Mouse (Mus musculus): ENCODE data around the gene Cdc20b. TPM values are rescaled to one million over a fixed set of nuclear protein-coding genes. Genes with fewer than 3 reads are reported as not detected.
A peak's percentile ranks its signal among the peaks of the same experiment; 100 is the strongest.

Gene Cdc20b
- polyA plus RNA-seq (2015; fragmentation: Nextera tagmentation; extraction: Ambion mirVana): 0.63 and 0.92 TPM in 2 replicates

- H3K9me3 ChIP-seq (replicated peaks): no peaks in the 10 kb centered on the region
- ATAC-seq: peak; percentile 40; the same call in 1 of the 2 replicates
- H3K36me3 ChIP-seq (ENCODE audit: poor library complexity, severe bottlenecking): no peaks in the 10 kb centered on the region
- H3K27ac ChIP-seq: no peak within 1 kb of the TSS
- H3K4me1 ChIP-seq: peaks cover 24% of the 10 kb centered on the region
- H3K27me3 ChIP-seq: peaks cover 44% of the 10 kb centered on the region
- H3K9ac ChIP-seq: peak within 1 kb of the TSS; percentile 70
- peak within 1 kb of the TSS; percentile 97 for H3K4me2 ChIP-seq
- WGBS: under 1% methylated on average over 46 of the region's 46 CpGs
- peak within 1 kb of the TSS; percentile 55 for H3K4me3 ChIP-seq
These were observed at the start of gene Cdc20b for GRCm38 (mm10) chr13:113034950-113035421. TSS of gene Cdc20b (plus strand) at chr13:113035111.

GRCm38 (mm10) chr13:112985605-112986450 is 49.1 kb upstream of the Cdc20b start:
- H3K4me2 ChIP-seq: peak overlapping the region; percentile 97
- peak overlapping the region; percentile 51 for H3K4me3 ChIP-seq
- peak overlapping the region; percentile 21; the same call in 1 of the 2 replicates for H3K9ac ChIP-seq
- peak; percentile 9; the same call in 1 of the 2 replicates for ATAC-seq
- H3K4me1 ChIP-seq: peaks cover 46% of the 10 kb centered on the region
- no peak overlapping the region for H3K27ac ChIP-seq
- H3K27me3 ChIP-seq: peaks cover 81% of the 10 kb centered on the region
- WGBS: 3% methylated on average over 18 of the region's 18 CpGs
- H3K36me3 ChIP-seq (ENCODE audit: poor library complexity, severe bottlenecking): no peaks in the 10 kb centered on the region
- no peaks in the 10 kb centered on the region for H3K9me3 ChIP-seq (replicated peaks)

DNA sequence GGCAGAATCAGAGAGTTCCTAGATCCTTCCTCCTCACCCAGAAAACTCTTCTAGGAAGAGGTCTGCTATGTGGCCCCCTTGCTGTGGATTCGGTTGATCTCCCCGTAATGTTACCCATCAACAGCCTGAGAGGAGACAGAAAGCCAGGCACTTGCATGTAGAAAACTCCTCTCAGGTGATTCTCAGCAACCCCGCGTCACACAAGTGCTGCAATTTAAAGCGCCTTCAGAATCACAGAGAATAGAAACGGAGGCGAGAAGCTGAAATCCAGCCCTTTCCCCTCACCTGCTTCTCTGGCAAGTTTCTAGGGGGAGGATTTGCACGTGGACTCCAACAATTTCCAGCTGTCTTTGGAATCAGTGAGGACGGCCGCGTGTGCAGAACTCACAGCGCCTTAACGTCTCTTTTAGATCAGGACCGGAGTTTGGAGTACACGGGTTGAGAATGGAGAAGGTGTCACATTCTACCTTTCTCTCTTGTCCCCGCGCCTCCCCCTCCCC is 48.4 kb upstream of the Cdc20b start:
- no peak for ATAC-seq
- under 1% methylated on average over 17 of the region's 17 CpGs for WGBS
- peaks cover 46% of the 10 kb centered on the region for H3K4me1 ChIP-seq
- H3K4me2 ChIP-seq: peak overlapping the region; percentile 97
- peak overlapping the region; percentile 21; the same call in 1 of the 2 replicates for H3K9ac ChIP-seq
- H3K4me3 ChIP-seq: peak overlapping the region; percentile 51
- no peaks in the 10 kb centered on the region for H3K36me3 ChIP-seq (ENCODE audit: poor library complexity, severe bottlenecking)
- no peaks in the 10 kb centered on the region for H3K9me3 ChIP-seq (replicated peaks)
- peaks cover 85% of the 10 kb centered on the region for H3K27me3 ChIP-seq
- no peak overlapping the region for H3K27ac ChIP-seq

- H3K9ac ChIP-seq: peak within 1 kb of the TSS; percentile 60
- peak; percentile 97 for ATAC-seq
- H3K4me3 ChIP-seq: peak within 1 kb of the TSS; percentile 51
- WGBS: under 1% methylated on average over 47 of the region's 47 CpGs
- peaks cover 46% of the 10 kb centered on the region for H3K4me1 ChIP-seq
- H3K4me2 ChIP-seq: peak within 1 kb of the TSS; percentile 97
- no peak within 1 kb of the TSS for H3K27ac ChIP-seq
- H3K9me3 ChIP-seq (replicated peaks): no peaks in the 10 kb centered on the region
- H3K27me3 ChIP-seq: peaks cover 83% of the 10 kb centered on the region
- H3K36me3 ChIP-seq (ENCODE audit: poor library complexity, severe bottlenecking): no peaks in the 10 kb centered on the region
These were observed 47.4 kb upstream of the Cdc20b start, which contains the start of gene Ccno for GRCm38 (mm10) chr13:112987532-112987943. TSS of gene Ccno (plus strand) at chr13:112987802.

- Histone ChIP-seq H3K9me3 (replicated peaks) (no peaks in the 10 kb centered on the region), H3K9ac (peak overlapping the region; percentile 60), H3K27me3 (peaks cover 86% of the 10 kb centered on the region), H3K4me3 (peak overlapping the region; percentile 51), H3K4me1 (peaks cover 46% of the 10 kb centered on the region), H3K4me2 (peak overlapping the region; percentile 97), H3K27ac (no peak overlapping the region), H3K36me3 (ENCODE audit: poor library complexity, severe bottlenecking) (no peaks in the 10 kb centered on the region)
- ATAC-seq: peak; percentile 29
- WGBS: under 1% methylated on average over 39 of the region's 39 CpGs
These were observed 46.9 kb upstream of the Cdc20b start for GRCm38 (mm10) chr13:112987991-112988390.

DNA sequence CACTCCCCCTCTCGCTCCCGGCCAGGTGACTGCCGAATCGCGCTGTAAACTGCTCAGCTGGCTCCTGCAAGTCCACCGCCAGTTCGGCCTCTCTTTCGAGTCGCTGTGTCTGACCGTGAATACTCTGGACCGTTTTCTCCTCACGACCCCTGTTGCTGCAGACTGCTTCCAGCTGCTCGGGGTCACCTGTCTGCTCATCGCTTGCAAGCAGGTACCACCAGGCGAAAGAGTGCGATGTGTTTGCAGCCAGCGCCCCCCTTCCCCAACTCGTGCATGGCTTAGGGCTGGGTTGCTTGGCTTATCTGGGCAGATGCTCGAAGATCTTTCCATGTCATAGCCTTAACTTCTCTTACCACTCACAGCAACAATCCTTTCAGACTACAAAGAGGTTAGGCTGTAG is 46.0 kb upstream of the Cdc20b start:
- 1% methylated on average over 19 of the region's 19 CpGs for WGBS
- Histone ChIP-seq H3K27me3 (peaks cover 88% of the 10 kb centered on the region), H3K9ac (no peak overlapping the region), H3K4me3 (peak overlapping the region; percentile 51), H3K27ac (no peak overlapping the region), H3K4me1 (peaks cover 52% of the 10 kb centered on the region), H3K36me3 (ENCODE audit: poor library complexity, severe bottlenecking) (no peaks in the 10 kb centered on the region), H3K4me2 (peak overlapping the region; percentile 97), H3K9me3 (replicated peaks) (no peaks in the 10 kb centered on the region)
- no peak for ATAC-seq

GRCm38 (mm10) chr13:112989541-112989940 is 45.4 kb upstream of the Cdc20b start:
- H3K36me3 ChIP-seq (ENCODE audit: poor library complexity, severe bottlenecking): no peaks in the 10 kb centered on the region
- no peak overlapping the region for H3K27ac ChIP-seq
- peaks cover 59% of the 10 kb centered on the region for H3K4me1 ChIP-seq
- peaks cover 89% of the 10 kb centered on the region for H3K27me3 ChIP-seq
- H3K9ac ChIP-seq: no peak overlapping the region
- WGBS: 1% methylated on average over 23 of the region's 23 CpGs
- H3K9me3 ChIP-seq (replicated peaks): no peaks in the 10 kb centered on the region
- ATAC-seq: no peak
- H3K4me2 ChIP-seq: 0 out of 2 replicates have a peak overlapping the region, but pooled peaks have one; percentile 3
- peak overlapping the region; percentile 5; the same call in 1 of the 2 replicates for H3K4me3 ChIP-seq

GRCm38 (mm10) chr13:112990346-112990745 is 44.6 kb upstream of the Cdc20b start:
- H3K27me3 ChIP-seq: peaks cover 94% of the 10 kb centered on the region
- no peaks in the 10 kb centered on the region for H3K36me3 ChIP-seq (ENCODE audit: poor library complexity, severe bottlenecking)
- WGBS: 6% methylated on average over 4 of the region's 4 CpGs
- no peak for ATAC-seq
- H3K27ac ChIP-seq: no peak overlapping the region
- no peak overlapping the region for H3K4me3 ChIP-seq
- H3K4me2 ChIP-seq: no peak overlapping the region
- H3K4me1 ChIP-seq: peaks cover 60% of the 10 kb centered on the region
- H3K9me3 ChIP-seq (replicated peaks): no peaks in the 10 kb centered on the region
- H3K9ac ChIP-seq: no peak overlapping the region

- under 1% methylated on average over 59 of the region's 63 CpGs for WGBS
- no peaks in the 10 kb centered on the region for H3K9me3 ChIP-seq (replicated peaks)
- peak; percentile 53 for ATAC-seq
These were observed 41.3 kb upstream of the Cdc20b start, which contains the start of gene Mcidas for GRCm38 (mm10) chr13:112993531-112994152. TSS of gene Mcidas (plus strand) at chr13:112993845.

GRCm38 (mm10) chr13:112994191-112994590 is 40.7 kb upstream of the Cdc20b start:
- peak; percentile 67 for ATAC-seq
- H3K4me1 ChIP-seq: peaks cover 32% of the 10 kb centered on the region

More at GRCm38 (mm10) chr13:112993531-112994152, 41.3 kb upstream of the Cdc20b start, which contains the start of gene Mcidas:
- H3K27ac ChIP-seq: no peak within 1 kb of the TSS
- peaks cover 34% of the 10 kb centered on the region for H3K4me1 ChIP-seq
- H3K36me3 ChIP-seq (ENCODE audit: poor library complexity, severe bottlenecking): no peaks in the 10 kb centered on the region
- H3K4me2 ChIP-seq: peak within 1 kb of the TSS; percentile 93
- H3K4me3 ChIP-seq: peak within 1 kb of the TSS; percentile 48
- H3K9ac ChIP-seq: peak within 1 kb of the TSS; percentile 59
- peaks cover 95% of the 10 kb centered on the region for H3K27me3 ChIP-seq

GRCm38 (mm10) chr13:112996407-112996806 is 38.5 kb upstream of the Cdc20b start:
- no peak overlapping the region for H3K27ac ChIP-seq
- WGBS: 56% methylated on average over 4 of the region's 4 CpGs
- no peaks in the 10 kb centered on the region for H3K9me3 ChIP-seq (replicated peaks)
- no peaks in the 10 kb centered on the region for H3K36me3 ChIP-seq (ENCODE audit: poor library complexity, severe bottlenecking)
- no peak overlapping the region for H3K9ac ChIP-seq
- no peak overlapping the region for H3K4me2 ChIP-seq
- H3K4me3 ChIP-seq: no peak overlapping the region
- peaks cover 23% of the 10 kb centered on the region for H3K4me1 ChIP-seq
- H3K27me3 ChIP-seq: peaks cover 91% of the 10 kb centered on the region
- no peak for ATAC-seq

More at GRCm38 (mm10) chr13:112994191-112994590, 40.7 kb upstream of the Cdc20b start:
- Histone ChIP-seq H3K36me3 (ENCODE audit: poor library complexity, severe bottlenecking) (no peaks in the 10 kb centered on the region), H3K9me3 (replicated peaks) (no peaks in the 10 kb centered on the region), H3K27me3 (peaks cover 95% of the 10 kb centered on the region), H3K9ac (peak overlapping the region; percentile 59), H3K27ac (no peak overlapping the region), H3K4me2 (peak overlapping the region; percentile 93), H3K4me3 (peak overlapping the region; percentile 48)
- 0% methylated on average over 25 of the region's 25 CpGs for WGBS
